26 mouse cellular contexts compared by ENCODE assay signal in the genomic region with DNA sequence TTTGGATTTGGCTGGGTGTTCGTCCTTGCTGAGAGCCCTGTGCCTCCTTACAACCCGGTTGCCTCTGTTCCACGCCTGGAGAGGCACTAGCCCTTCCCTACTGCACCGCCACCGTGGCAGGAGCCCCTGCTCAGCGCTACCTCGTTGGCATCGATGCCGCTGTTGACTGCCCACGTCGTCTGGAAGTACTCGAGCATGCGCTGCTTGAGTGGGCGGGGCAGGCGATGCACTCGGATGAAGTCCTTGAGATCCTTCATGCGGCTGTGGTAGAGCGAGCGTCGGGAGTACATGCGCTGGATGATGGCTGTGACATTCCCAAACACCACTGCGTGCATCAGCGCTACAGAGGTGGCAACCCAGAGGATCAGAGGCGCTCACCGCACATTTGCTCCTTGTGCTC. TPM values are rescaled to one million over a fixed set of nuclear protein-coding genes. Genes with fewer than 3 reads are reported as not detected.
DNase-seq lines count a peak whose midpoint lies in the region; ATAC-seq and TF ChIP-seq lines count a peak whose summit lies in the region.
"Had no signal": no experiment of that assay in that cellular context is flagged by ENCODE, and none has a peak within 500 bp of the region (broad histone marks: within the 10 kb centered on the region; RNA-seq: fewer than 3 reads in every experiment).

No protein-coding gene starts in this region.

- peaks cover 21% of the 10 kb centered on the region for H3K27me3 ChIP-seq in intestine, embryonic 15.5 days (replicated peaks)
- H3K27me3 ChIP-seq in intestine, postnatal 0 days (replicated peaks; ENCODE audit: control insufficient read depth, insufficient read depth, low read length) = peaks cover 15% of the 10 kb centered on the region; the same call in 1 of the 2 replicates

- H3K27ac ChIP-seq in intestine, embryonic 15.5 days = no peak overlapping the region
- no peak overlapping the region for H3K27ac ChIP-seq in intestine, postnatal 0 days (ENCODE audit: low read depth, low read length)
- H3K27ac ChIP-seq in cortical plate, adult 2 months (ENCODE audit: insufficient read depth, low read length) = peak overlapping the region; percentile 12; the same call in 1 of the 2 replicates
- H3K27ac ChIP-seq: forebrain, embryonic 10.5 days; limb, embryonic 13.5 days; liver, embryonic 13.5 days; macrophage; midbrain, embryonic 13.5 days; neural tube, embryonic 12.5 days had no signal

- no peaks in the 10 kb centered on the region for H3K4me1 ChIP-seq in intestine, embryonic 15.5 days (replicated peaks)
- H3K4me1 ChIP-seq in intestine, postnatal 0 days (replicated peaks; ENCODE audit: control insufficient read depth, insufficient read depth, low read length) = no peaks in the 10 kb centered on the region
- H3K4me1 ChIP-seq in cortical plate, adult 2 months (ENCODE audit: control insufficient read depth, insufficient read depth, low read length) = peaks cover 12% of the 10 kb centered on the region; the same call in 1 of the 2 replicates
- H3K4me1 ChIP-seq: limb, embryonic 13.5 days; midbrain, embryonic 13.5 days had no signal

- no peak for ATAC-seq in intestine, embryonic 15.5 days
- no peak for ATAC-seq in intestine, postnatal 0 days
- ATAC-seq: forebrain, postnatal 0 days; hindbrain, embryonic 16.5 days; midbrain, embryonic 13.5 days had no signal

- H3K36me3 ChIP-seq in intestine, embryonic 15.5 days = no peaks in the 10 kb centered on the region
- H3K36me3 ChIP-seq in intestine, postnatal 0 days (ENCODE audit: control insufficient read depth, insufficient read depth) = no peaks in the 10 kb centered on the region
- H3K36me3 ChIP-seq: forebrain, embryonic 10.5 days; limb, embryonic 13.5 days; liver, embryonic 13.5 days had no signal

- peak; percentile 56 to 57 for DNase-seq in right cerebral cortex, adult 2 months (ENCODE audit: low spot score in 2 of 2)
- DNase-seq in right cerebral cortex, postnatal 4 days = no peak
- DNase-seq in embryo, embryonic 10.5 days (ENCODE audit: low spot score) = no peak
- no peak for DNase-seq in retina, embryonic 14.5 days (ENCODE audit: low spot score)
- DNase-seq: cerebellum, adult 18-20 months; cerebellum, postnatal 25 days; forebrain, postnatal 0 days; gastrocnemius, postnatal 10 days; kidney, adult 18-20 months; kidney, postnatal 10 days; liver, embryonic 13.5 days; lung, embryonic 14.5 days; thymus, postnatal 14 days had no signal

- no peaks in the 10 kb centered on the region for H3K9me3 ChIP-seq in intestine, embryonic 15.5 days
- H3K9me3 ChIP-seq in intestine, postnatal 0 days (ENCODE audit: control insufficient read depth) = no peaks in the 10 kb centered on the region
- H3K9me3 ChIP-seq: forebrain, embryonic 10.5 days; G1E; limb, embryonic 13.5 days; liver, embryonic 13.5 days; midbrain, embryonic 13.5 days; neural tube, embryonic 12.5 days had no signal

- no peak overlapping the region for H3K4me3 ChIP-seq in intestine, embryonic 15.5 days (replicated peaks)
- no peak overlapping the region for H3K4me3 ChIP-seq in intestine, postnatal 0 days (ENCODE audit: low read depth, low read length)
- H3K4me3 ChIP-seq in cortical plate, adult 2 months (ENCODE audit: insufficient read depth, low read length) = no peak overlapping the region
- H3K4me3 ChIP-seq: forebrain, embryonic 10.5 days; limb, embryonic 13.5 days; liver, embryonic 13.5 days; midbrain, embryonic 13.5 days; neural tube, embryonic 12.5 days had no signal

- H3K9ac ChIP-seq in intestine, embryonic 15.5 days = no peak overlapping the region
- no peak overlapping the region for H3K9ac ChIP-seq in intestine, postnatal 0 days (ENCODE audit: low read depth, low read length)
- H3K9ac ChIP-seq: forebrain, postnatal 0 days; limb, embryonic 13.5 days; liver, embryonic 13.5 days; lung, embryonic 14.5 days; midbrain, embryonic 13.5 days; neural tube, embryonic 12.5 days had no signal

- no peak for TF ChIP-seq POLR2A in cortical plate, adult 2 months (IDR thresholded peaks at IDR 0.05; ENCODE audit: extremely low read depth, insufficient read depth, low read length)

- TF ChIP-seq CTCF in intestine, postnatal 0 days (IDR thresholded peaks at IDR 0.05; ENCODE audit: low read depth) = no peak
- no peak for TF ChIP-seq CTCF in cortical plate, adult 2 months (IDR thresholded peaks at IDR 0.05; ENCODE audit: extremely low read depth, insufficient read depth, low read length)

- WGBS in intestine, embryonic 15.5 days = 47% methylated on average over 25 of the region's 25 CpGs
- 28% methylated on average over 25 of the region's 25 CpGs for WGBS in intestine, postnatal 0 days

- H3K4me2 ChIP-seq in intestine, embryonic 15.5 days (replicated peaks) = peak overlapping the region; percentile 17; the same call in 1 of the 2 replicates
- no peak overlapping the region for H3K4me2 ChIP-seq in intestine, postnatal 0 days (replicated peaks; ENCODE audit: low read depth)
- H3K4me2 ChIP-seq: limb, embryonic 13.5 days; liver, embryonic 13.5 days; lung, embryonic 14.5 days; midbrain, embryonic 13.5 days; neural tube, embryonic 12.5 days had no signal

RNA-seq across cellular contexts. Expression of a gene that starts 10.3 kb away (rescaled TPM):
- 0.18 and 0.19 TPM in 2 replicates for polyA plus RNA-seq in intestine, embryonic 15.5 days (2015; fragmentation: Nextera tagmentation; extraction: Ambion mirVana)
- polyA plus RNA-seq in intestine, postnatal 0 days (2015; fragmentation: Nextera tagmentation; extraction: Ambion mirVana) = 0.04 and 0.12 TPM in 2 replicates
- polyA plus RNA-seq in cortical plate, adult 2 months (2012; rRNA removed) = 23.4 and 25.4 TPM in 2 replicates
- polyA plus RNA-seq: C2C12; G1E; heart, embryonic 16.5 days; limb, embryonic 13.5 days; liver, embryonic 13.5 days; lung, embryonic 14.5 days; macrophage had no signal

RNA-seq across cellular contexts. Expression of a gene that starts 11.5 kb away (rescaled TPM):
- 26.1 and 26.3 TPM in 2 replicates for polyA plus RNA-seq in intestine, embryonic 15.5 days (2015; fragmentation: Nextera tagmentation; extraction: Ambion mirVana)
- polyA plus RNA-seq in intestine, postnatal 0 days (2015; fragmentation: Nextera tagmentation; extraction: Ambion mirVana) = 62.2 and 62.7 TPM in 2 replicates
- 196 and 207 TPM in 2 replicates for polyA plus RNA-seq in cortical plate, adult 2 months (2012; rRNA removed)

RNA-seq across cellular contexts. Expression of a gene that starts 13.3 kb away (rescaled TPM):
- polyA plus RNA-seq in intestine, embryonic 15.5 days (2015; fragmentation: Nextera tagmentation; extraction: Ambion mirVana) = not detected in 2 replicates
- not detected in 2 replicates for polyA plus RNA-seq in intestine, postnatal 0 days (2015; fragmentation: Nextera tagmentation; extraction: Ambion mirVana)
- polyA plus RNA-seq in cortical plate, adult 2 months (2012; rRNA removed) = 0.29 and 0.78 TPM in 2 replicates
- polyA plus RNA-seq: C2C12; forebrain, embryonic 10.5 days; G1E; heart, embryonic 16.5 days; limb, embryonic 13.5 days; liver, embryonic 13.5 days; lung, embryonic 14.5 days; macrophage; small intestine, adult 2 months had no signal

RNA-seq across cellular contexts. Expression of a gene that starts 21.3 kb away (rescaled TPM):
- polyA plus RNA-seq in intestine, embryonic 15.5 days (2015; fragmentation: Nextera tagmentation; extraction: Ambion mirVana) = 4.7 and 6.7 TPM in 2 replicates
- 5.2 and 5.5 TPM in 2 replicates for polyA plus RNA-seq in intestine, postnatal 0 days (2015; fragmentation: Nextera tagmentation; extraction: Ambion mirVana)
- polyA plus RNA-seq in cortical plate, adult 2 months (2012; rRNA removed) = 7.5 and 8.6 TPM in 2 replicates

RNA-seq across cellular contexts. Expression of a gene that starts 35.8 kb away (rescaled TPM):
- 0.40 and 0.54 TPM in 2 replicates for polyA plus RNA-seq in intestine, embryonic 15.5 days (2015; fragmentation: Nextera tagmentation; extraction: Ambion mirVana)
- polyA plus RNA-seq in intestine, postnatal 0 days (2015; fragmentation: Nextera tagmentation; extraction: Ambion mirVana) = 0.44 and 0.65 TPM in 2 replicates
- polyA plus RNA-seq in cortical plate, adult 2 months (2012; rRNA removed) = 0.19 TPM in 1 of 2 replicates, not detected in the other
- polyA plus RNA-seq: limb, embryonic 13.5 days; macrophage; neural tube, embryonic 12.5 days; small intestine, adult 2 months had no signal

Comparison
In these comparisons a context has a peak if more than half of its experiments do, and no peak if none do; other contexts are left out.
1. DNase-seq: peak in right cerebral cortex, adult 2 months (2 of 2); none in right cerebral cortex, postnatal 4 days (single experiment), embryo, embryonic 10.5 days (single experiment) and retina, embryonic 14.5 days (single experiment).
2. RNA of a gene that starts 10.3 kb away (polyA plus RNA-seq): 23.4 to 25.4 TPM in cortical plate, adult 2 months; 0.18 to 0.19 TPM in intestine, embryonic 15.5 days and 0.04 to 0.12 TPM in intestine, postnatal 0 days; every median in the first group is over 10 times any median in the second.